Mouse (Mus musculus) forebrain, embryonic 15.5 days (tissue): Measurements from ENCODE around the gene Scd2. TPM values are rescaled to one million over a fixed set of nuclear protein-coding genes. Genes with fewer than 3 reads are reported as not detected.
A peak's percentile ranks its signal among the peaks of the same experiment; 100 is the strongest.

ENCODE experiments used
- ATAC-seq: fragments of 200-750 bp; cut with Nextera tagmentation; replicated peaks from 2 replicates; pipeline ENCODE4 v1.8.0; 2017; ENCODE audit warnings: mild to moderate bottlenecking, moderate TSS enrichment, moderate library complexity
- H3K27ac ChIP-seq: fragments of 300-500 bp; sonication (generic); replicated peaks from 2 replicates; pipeline ENCODE4 v1.5.1; 2015; ENCODE audit warnings: mild to moderate bottlenecking, inconsistent platforms
- H3K27me3 ChIP-seq: fragments of 300-500 bp; sonication (generic); 2 replicates; pipeline ENCODE4 v1.6.1; 2015; ENCODE audit warnings: inconsistent platforms
- H3K36me3 ChIP-seq: fragments of 300-500 bp; sonication (generic); 2 replicates; pipeline ENCODE4 v1.6.1; 2015; ENCODE audit warnings: mild to moderate bottlenecking, inconsistent platforms
- H3K4me1 ChIP-seq: fragments of 300-500 bp; sonication (generic); 2 replicates; pipeline ENCODE4 v1.6.1; 2015; ENCODE audit warnings: inconsistent platforms
- H3K4me2 ChIP-seq: fragments of 300-500 bp; sonication (generic); replicated peaks from 2 replicates; pipeline ENCODE4 v1.6.1; 2015; ENCODE audit warnings: mild to moderate bottlenecking, inconsistent platforms
- H3K4me3 ChIP-seq: fragments of 300-500 bp; sonication (generic); 2 replicates; pipeline ENCODE4 v1.5.1; 2015; ENCODE audit warnings: mild to moderate bottlenecking, inconsistent platforms
- H3K9ac ChIP-seq: fragments of 300-500 bp; sonication (generic); replicated peaks from 2 replicates; pipeline ENCODE4 v1.6.1; 2015; ENCODE audit warnings: mild to moderate bottlenecking, inconsistent platforms
- H3K9me3 ChIP-seq: fragments of 300-500 bp; sonication (generic); 2 replicates; pipeline ENCODE4 v1.6.1; 2016; ENCODE audit warnings: inconsistent platforms
- whole genome bisulfite sequencing: fragments of 180-500 bp; shearing (Covaris S2); methylation state at CpG from one replicate; pipeline ENCODE4 v1.1.7; 2015; ENCODE audit warnings: mixed read lengths; 5-methylcytosine and 5-hydroxymethylcytosine counted together
- polyA plus RNA-seq: library from polyadenylated mRNA; unstranded; fragments of >200 nt; fragmentation: Nextera tagmentation; extraction: Ambion mirVana; gene quantifications from 2 replicates; pipeline ENCODE4 v1.2.1, GENCODE M21; 2015

Gene Scd2
- polyA plus RNA-seq, 1 experiment from 2014 or later, result 267 TPM

- Histone ChIP-seq H3K4me3 (no peak overlapping the region), H3K27ac (0 out of 2 replicates have a peak overlapping the region, but pooled peaks have one; percentile 7), H3K4me1 (peaks cover 90% of the 10 kb centered on the region), H3K27me3 (no peaks in the 10 kb centered on the region), H3K9me3 (no peaks in the 10 kb centered on the region), H3K36me3 (peaks cover 85% of the 10 kb centered on the region), H3K9ac (no peak overlapping the region; the same call in 1 of the 2 replicates), H3K4me2 (0 out of 2 replicates have a peak overlapping the region, but pooled peaks have one; percentile 6)
- 59% methylated on average over 16 of the region's 16 CpGs for WGBS
- no peak for ATAC-seq
Measured at GRCm38 (mm10) chr19:44301176-44301575, 7.7 kb downstream of the Scd2 start.

GRCm38 (mm10) chr19:44301671-44302305 lies 8.3 kb downstream of the Scd2 start:
- peaks cover 89% of the 10 kb centered on the region for H3K4me1 ChIP-seq
- peaks cover 91% of the 10 kb centered on the region for H3K36me3 ChIP-seq
- H3K9ac ChIP-seq, result no peak overlapping the region
- H3K27me3 ChIP-seq, result no peaks in the 10 kb centered on the region
- no peak for ATAC-seq
- no peak overlapping the region for H3K4me3 ChIP-seq
- no peak overlapping the region for H3K27ac ChIP-seq
- WGBS, result 79% methylated on average over 9 of the region's 9 CpGs
- no peaks in the 10 kb centered on the region for H3K9me3 ChIP-seq
- no peak overlapping the region for H3K4me2 ChIP-seq

GRCm38 (mm10) chr19:44302901-44303300 lies 9.4 kb downstream of the Scd2 start:
- peaks cover 78% of the 10 kb centered on the region for H3K4me1 ChIP-seq
- no peak overlapping the region for H3K4me2 ChIP-seq
- no peak overlapping the region for H3K4me3 ChIP-seq
- H3K9ac ChIP-seq, result no peak overlapping the region
- 73% methylated on average over 11 of the region's 11 CpGs for WGBS
- no peaks in the 10 kb centered on the region for H3K27me3 ChIP-seq
- H3K36me3 ChIP-seq, result peaks cover 94% of the 10 kb centered on the region
- H3K9me3 ChIP-seq, result no peaks in the 10 kb centered on the region
- H3K27ac ChIP-seq, result 0 out of 2 replicates have a peak overlapping the region, but pooled peaks have one; percentile 21
- ATAC-seq, result no peak

- peaks cover 72% of the 10 kb centered on the region for H3K4me1 ChIP-seq
- no peak for ATAC-seq
- WGBS, result 63% methylated on average over 8 of the region's 8 CpGs
- peaks cover 91% of the 10 kb centered on the region for H3K36me3 ChIP-seq
- no peaks in the 10 kb centered on the region for H3K27me3 ChIP-seq
- H3K4me2 ChIP-seq, result no peak overlapping the region
- 0 out of 2 replicates have a peak overlapping the region, but pooled peaks have one; percentile 21 for H3K27ac ChIP-seq
- no peak overlapping the region for H3K9ac ChIP-seq
- no peak overlapping the region for H3K4me3 ChIP-seq
- no peaks in the 10 kb centered on the region for H3K9me3 ChIP-seq
Measured at GRCm38 (mm10) chr19:44303502-44303901, 10.0 kb downstream of the Scd2 start.

GRCm38 (mm10) chr19:44304419-44304818 lies 10.9 kb downstream of the Scd2 start:
- Histone ChIP-seq H3K27me3 (no peaks in the 10 kb centered on the region), H3K36me3 (peaks cover 86% of the 10 kb centered on the region), H3K4me1 (peaks cover 63% of the 10 kb centered on the region), H3K9ac (no peak overlapping the region), H3K4me2 (no peak overlapping the region), H3K27ac (no peak overlapping the region), H3K9me3 (no peaks in the 10 kb centered on the region), H3K4me3 (no peak overlapping the region)
- no peak for ATAC-seq
- WGBS, result 75% methylated on average over 10 of the region's 10 CpGs

GRCm38 (mm10) chr19:44304851-44305510 lies 11.5 kb downstream of the Scd2 start:
- no peak for ATAC-seq
- H3K4me1 ChIP-seq, result peaks cover 57% of the 10 kb centered on the region
- no peak overlapping the region for H3K9ac ChIP-seq
- H3K36me3 ChIP-seq, result peaks cover 82% of the 10 kb centered on the region
- H3K27me3 ChIP-seq, result no peaks in the 10 kb centered on the region
- H3K9me3 ChIP-seq, result no peaks in the 10 kb centered on the region
- 78% methylated on average over 16 of the region's 16 CpGs for WGBS
- no peak overlapping the region for H3K4me3 ChIP-seq
- no peak overlapping the region for H3K4me2 ChIP-seq
- H3K27ac ChIP-seq, result 0 out of 2 replicates have a peak overlapping the region, but pooled peaks have one; percentile 0

GRCm38 (mm10) chr19:44305701-44306100 lies 12.2 kb downstream of the Scd2 start:
- Histone ChIP-seq H3K36me3 (peaks cover 75% of the 10 kb centered on the region), H3K4me2 (no peak overlapping the region), H3K4me3 (no peak overlapping the region), H3K9me3 (no peaks in the 10 kb centered on the region), H3K27me3 (no peaks in the 10 kb centered on the region), H3K27ac (no peak overlapping the region), H3K9ac (no peak overlapping the region), H3K4me1 (peaks cover 56% of the 10 kb centered on the region)
- 88% methylated on average over 15 of the region's 15 CpGs for WGBS
- ATAC-seq, result no peak

GRCm38 (mm10) chr19:44306171-44306570 lies 12.7 kb downstream of the Scd2 start:
- no peak overlapping the region for H3K9ac ChIP-seq

GRCm38 (mm10) chr19:44307101-44307914 lies 13.8 kb downstream of the Scd2 start:
- Histone ChIP-seq H3K27me3 (no peaks in the 10 kb centered on the region), H3K36me3 (peaks cover 61% of the 10 kb centered on the region), H3K4me3 (no peak overlapping the region), H3K4me1 (peaks cover 50% of the 10 kb centered on the region), H3K9ac (no peak overlapping the region), H3K27ac (peak overlapping the region; percentile 4; the same call in 1 of the 2 replicates), H3K9me3 (no peaks in the 10 kb centered on the region), H3K4me2 (no peak overlapping the region)
- ATAC-seq, result no peak
- WGBS, result 79% methylated on average over 9 of the region's 9 CpGs

More at GRCm38 (mm10) chr19:44306171-44306570, 12.7 kb downstream of the Scd2 start:
- Histone ChIP-seq H3K4me3 (no peak overlapping the region), H3K36me3 (peaks cover 70% of the 10 kb centered on the region), H3K9me3 (no peaks in the 10 kb centered on the region), H3K4me2 (no peak overlapping the region), H3K4me1 (peaks cover 55% of the 10 kb centered on the region), H3K27ac (no peak overlapping the region), H3K27me3 (no peaks in the 10 kb centered on the region)
- no peak for ATAC-seq
- WGBS, result 66% methylated on average over 7 of the region's 7 CpGs

GRCm38 (mm10) chr19:44307915-44308470 lies 14.5 kb downstream of the Scd2 start:
- H3K36me3 ChIP-seq, result peaks cover 55% of the 10 kb centered on the region
- 75% methylated on average over 6 of the region's 6 CpGs for whole genome bisulfite sequencing
- no peak overlapping the region for H3K27ac ChIP-seq
- H3K4me3 ChIP-seq, result no peak overlapping the region
- H3K9ac ChIP-seq, result no peak overlapping the region
- no peak overlapping the region for H3K4me2 ChIP-seq
- H3K27me3 ChIP-seq, result no peaks in the 10 kb centered on the region
- H3K4me1 ChIP-seq, result peaks cover 43% of the 10 kb centered on the region
- ATAC-seq, result no peak
- H3K9me3 ChIP-seq, result no peaks in the 10 kb centered on the region

- H3K4me3 ChIP-seq, result no peak overlapping the region
- no peaks in the 10 kb centered on the region for H3K9me3 ChIP-seq
- no peak overlapping the region for H3K27ac ChIP-seq
- no peak overlapping the region for H3K4me2 ChIP-seq
- no peaks in the 10 kb centered on the region for H3K27me3 ChIP-seq
- H3K9ac ChIP-seq, result no peak overlapping the region
- no peak for ATAC-seq
- H3K4me1 ChIP-seq, result peaks cover 39% of the 10 kb centered on the region
- WGBS, result 88% methylated on average over 8 of the region's 8 CpGs
- peaks cover 47% of the 10 kb centered on the region for H3K36me3 ChIP-seq
Measured at GRCm38 (mm10) chr19:44308611-44309246, 15.3 kb downstream of the Scd2 start.
